ENCODE assay signal across 8 mouse cellular contexts in genomic region chr2:75682978-75683709, GRCm38 (mm10). TPM values are rescaled to one million over a fixed set of nuclear protein-coding genes. Genes with fewer than 3 reads are reported as not detected.
DNase-seq lines count a peak whose midpoint lies in the region; ATAC-seq and TF ChIP-seq lines count a peak whose summit lies in the region.

No protein-coding gene starts in this region.

- peak overlapping the region; percentile 44 for H3K4me3 ChIP-seq in ES-Bruce4 (ENCODE audit: low read depth, low read length)
- no peak overlapping the region for H3K4me3 ChIP-seq in hindbrain, embryonic 15.5 days
- H3K4me3 ChIP-seq in liver, adult 2 months (ENCODE audit: insufficient read depth, low read depth, low read length): no peak overlapping the region

- H3K79me2 ChIP-seq in liver, adult 2 months (ENCODE audit: control insufficient read depth, insufficient read depth, low read length): peaks cover 50% of the 10 kb centered on the region; the same call in 1 of the 2 replicates

- peak; percentile 90 for TF ChIP-seq EP300 in ES-Bruce4 (IDR thresholded peaks at IDR 0.05; ENCODE audit: insufficient read depth, low read depth, low read length)

- H3K36me3 ChIP-seq in ES-Bruce4 (ENCODE audit: control insufficient read depth, insufficient read depth, low read length, poor library complexity, severe bottlenecking): peaks cover 11% of the 10 kb centered on the region
- no peaks in the 10 kb centered on the region for H3K36me3 ChIP-seq in hindbrain, embryonic 15.5 days
- H3K36me3 ChIP-seq in liver, adult 2 months (ENCODE audit: control insufficient read depth, insufficient read depth, low read length): peaks cover 11% of the 10 kb centered on the region

- peak; percentile 55 for DNase-seq in 3134 (ENCODE audit: extremely low read depth, insufficient read length, low spot score)
- DNase-seq in fat pad, adult 2 months (ENCODE audit: extremely low read depth, low read depth, low spot score): peak; percentile 37
- peak; percentile 77 for DNase-seq in liver, adult 2 months (ENCODE audit: extremely low read depth, low read depth, low spot score)
- peak; percentile 83 for DNase-seq in skeletal muscle tissue, adult 2 months (ENCODE audit: low read depth, low spot score)
- DNase-seq in cerebellum, postnatal 36 days: no peak
- no peak for DNase-seq in embryo, embryonic 11 days

- peak overlapping the region; percentile 100 for H3K27ac ChIP-seq in ES-Bruce4 (ENCODE audit: insufficient read depth, low read length)
- 0 out of 2 replicates have a peak overlapping the region, but pooled peaks have one; percentile 11 for H3K27ac ChIP-seq in hindbrain, embryonic 15.5 days (replicated peaks)
- peak overlapping the region; percentile 72 for H3K27ac ChIP-seq in liver, adult 2 months (replicated peaks; ENCODE audit: insufficient read depth, low read depth, low read length)

- no peaks in the 10 kb centered on the region for H3K9me3 ChIP-seq in ES-Bruce4 (replicated peaks; ENCODE audit: control insufficient read depth, insufficient read depth, low read length, poor library complexity, severe bottlenecking)
- no peaks in the 10 kb centered on the region for H3K9me3 ChIP-seq in hindbrain, embryonic 15.5 days

- TF ChIP-seq POLR2A in ES-Bruce4 (IDR thresholded peaks at IDR 0.05; ENCODE audit: insufficient read depth, low read length): no peak
- no peak for TF ChIP-seq POLR2A in liver, adult 2 months (IDR thresholded peaks at IDR 0.05; ENCODE audit: extremely low read depth, insufficient read depth, low read length)

- no peak overlapping the region for H3K4me2 ChIP-seq in hindbrain, embryonic 15.5 days

- H3K4me1 ChIP-seq in ES-Bruce4 (ENCODE audit: control insufficient read depth, insufficient read depth, low read length): no peaks in the 10 kb centered on the region
- H3K4me1 ChIP-seq in hindbrain, embryonic 15.5 days (replicated peaks): no peaks in the 10 kb centered on the region
- H3K4me1 ChIP-seq in liver, adult 2 months (ENCODE audit: control insufficient read depth, insufficient read depth, low read length): peaks cover 45% of the 10 kb centered on the region

- WGBS in hindbrain, embryonic 15.5 days: 69% methylated on average over 15 of the region's 15 CpGs
- WGBS in liver, adult 2 months: 44% methylated on average over 15 of the region's 15 CpGs

- H3K27me3 ChIP-seq in ES-Bruce4 (ENCODE audit: control insufficient read depth, insufficient read depth, low read length, poor library complexity, severe bottlenecking): no peaks in the 10 kb centered on the region
- H3K27me3 ChIP-seq in hindbrain, embryonic 15.5 days: no peaks in the 10 kb centered on the region
- no peaks in the 10 kb centered on the region for H3K27me3 ChIP-seq in liver, adult 2 months (ENCODE audit: control insufficient read depth, insufficient read depth, low read length)

- ATAC-seq in hindbrain, embryonic 15.5 days (ENCODE audit: low FRiP score, low read depth): 0 out of 2 replicates have a peak, but pooled peaks have one; percentile 34

- TF ChIP-seq CTCF in ES-Bruce4 (IDR thresholded peaks at IDR 0.05; ENCODE audit: low read depth, low read length): no peak
- no peak for TF ChIP-seq CTCF in liver, adult 2 months (IDR thresholded peaks at IDR 0.05; ENCODE audit: low read depth, low read length)

- peak overlapping the region; percentile 38 for H3K9ac ChIP-seq in ES-Bruce4 (ENCODE audit: low read depth, poor library complexity, severe bottlenecking)
- no peak overlapping the region for H3K9ac ChIP-seq in hindbrain, embryonic 15.5 days
- peak overlapping the region; percentile 23 for H3K9ac ChIP-seq in liver, adult 2 months (ENCODE audit: low read depth, low read length)

RNA-seq across cellular contexts. Expression of gene Nfe2l2, which starts 21.3 kb away (rescaled TPM):
- polyA plus RNA-seq in ES-Bruce4 (2011; ENCODE audit: insufficient read depth, insufficient read length, low read depth, missing spikeins): 103 and 105 TPM in 2 replicates
- 14.4 and 15.9 TPM in 2 replicates for polyA plus RNA-seq in hindbrain, embryonic 15.5 days (2015; fragmentation: Nextera tagmentation; extraction: Ambion mirVana)
- total RNA-seq in liver, adult 2 months (2014; rRNA removed): 29.5 and 34.1 TPM in 2 replicates
- polyA plus RNA-seq in liver, adult 2 months (2012; rRNA removed): 35.9 and 40.1 TPM in 2 replicates

RNA-seq across cellular contexts. Expression of gene Hnrnpa3, which starts 24.1 kb away (rescaled TPM):
- 775 and 839 TPM in 2 replicates for polyA plus RNA-seq in ES-Bruce4 (2011; ENCODE audit: insufficient read depth, insufficient read length, low read depth, missing spikeins)
- 184 and 186 TPM in 2 replicates for polyA plus RNA-seq in hindbrain, embryonic 15.5 days (2015; fragmentation: Nextera tagmentation; extraction: Ambion mirVana)
- total RNA-seq in liver, adult 2 months (2014; rRNA removed): 44.2 and 45.5 TPM in 2 replicates
- 13.9 and 14.1 TPM in 2 replicates for polyA plus RNA-seq in liver, adult 2 months (2012; rRNA removed)

Comparison
In these comparisons a context has a peak if more than half of its experiments do, and no peak if none do; other contexts are left out.
1. DNase-seq: peak in 3134 (single experiment), fat pad, adult 2 months (single experiment), liver, adult 2 months (single experiment) and skeletal muscle tissue, adult 2 months (single experiment); none in cerebellum, postnatal 36 days (0 of 2) and embryo, embryonic 11 days (single experiment).
2. H3K27ac ChIP-seq: peak in every context shown above with its lines; median percentile 100 in ES-Bruce4; 72 in liver, adult 2 months; 11 in hindbrain, embryonic 15.5 days.
3. RNA of gene Hnrnpa3, which starts 24.1 kb away (polyA plus RNA-seq): 775 to 839 TPM in ES-Bruce4 and 184 to 186 TPM in hindbrain, embryonic 15.5 days; 13.9 to 14.1 TPM in liver, adult 2 months; every median in the first group is over 10 times any median in the second.